Mouse (Mus musculus) ovary, postnatal 14 days (tissue): ENCODE data around the gene Mfsd5.

ENCODE experiments used
- DNase-seq: peaks from one replicate; pipeline ENCODE4 v3.0.0; 2022; ENCODE audit warnings: low spot score

Mfsd5 gene

GRCm38 (mm10) chr15:102282463-102283292 is 3.4 kb downstream of the Mfsd5 start:
- no peak for DNase-seq

DNA sequence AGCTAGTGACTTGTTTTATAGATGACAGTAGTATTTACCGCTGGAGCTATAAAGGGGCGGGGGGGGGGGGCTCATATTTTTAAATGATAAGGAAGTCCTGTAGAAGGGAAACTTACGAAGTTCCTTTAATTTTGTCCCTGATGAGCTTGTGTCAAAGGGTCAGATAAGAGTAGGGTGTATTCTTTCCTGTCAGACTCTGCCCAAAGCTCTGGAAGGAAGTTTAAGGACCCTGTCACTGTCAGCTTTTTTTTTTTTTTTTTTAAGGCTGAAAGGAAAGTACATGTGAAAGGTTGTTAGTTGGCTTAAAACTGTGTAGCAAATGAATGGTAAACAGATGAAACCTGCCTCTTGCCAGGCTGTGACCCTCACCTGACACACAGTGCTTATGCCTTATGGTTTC is 4.4 kb downstream of the Mfsd5 start:
- no peak for DNase-seq

GRCm38 (mm10) chr15:102287395-102287794 is 8.1 kb downstream of the Mfsd5 start:
- DNase-seq, result no peak

- DNase-seq, result peak; percentile 89
These were observed 16.5 kb downstream of the Mfsd5 start, which contains the start of gene Espl1 for GRCm38 (mm10) chr15:102295633-102296367. Gene Espl1 (plus strand): TSS chr15:102296266.

- DNase-seq, result no peak
These were observed 17.2 kb downstream of the Mfsd5 start for GRCm38 (mm10) chr15:102296368-102297006.

DNA sequence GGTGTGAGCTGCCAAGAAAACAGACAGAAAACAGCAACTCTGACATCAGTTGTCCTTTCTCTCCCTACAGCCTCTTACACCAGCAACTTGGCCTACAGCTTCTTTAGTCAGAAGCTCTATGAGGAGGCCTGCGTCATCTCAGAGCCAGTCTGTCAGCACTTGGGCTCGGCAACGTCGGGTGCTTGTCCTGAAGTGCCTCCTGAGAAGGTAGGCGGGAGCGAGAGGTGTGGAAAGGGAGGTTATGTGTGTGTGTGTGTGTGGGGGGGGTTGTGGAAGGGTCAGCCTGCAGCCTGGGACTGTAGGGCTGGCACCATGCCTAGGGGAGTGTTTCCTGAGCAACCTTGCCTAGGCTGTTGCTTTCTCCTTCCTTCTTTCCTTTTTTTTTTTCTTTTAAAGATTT is 23.3 kb downstream of the Mfsd5 start:
- no peak for DNase-seq

- DNase-seq, result no peak
These were observed 29.5 kb downstream of the Mfsd5 start for GRCm38 (mm10) chr15:102308717-102309116.

- DNase-seq, result no peak
These were observed 31.0 kb downstream of the Mfsd5 start for GRCm38 (mm10) chr15:102310074-102310845.

- no peak for DNase-seq
These were observed 32.2 kb downstream of the Mfsd5 start for GRCm38 (mm10) chr15:102311489-102311888.

DNA sequence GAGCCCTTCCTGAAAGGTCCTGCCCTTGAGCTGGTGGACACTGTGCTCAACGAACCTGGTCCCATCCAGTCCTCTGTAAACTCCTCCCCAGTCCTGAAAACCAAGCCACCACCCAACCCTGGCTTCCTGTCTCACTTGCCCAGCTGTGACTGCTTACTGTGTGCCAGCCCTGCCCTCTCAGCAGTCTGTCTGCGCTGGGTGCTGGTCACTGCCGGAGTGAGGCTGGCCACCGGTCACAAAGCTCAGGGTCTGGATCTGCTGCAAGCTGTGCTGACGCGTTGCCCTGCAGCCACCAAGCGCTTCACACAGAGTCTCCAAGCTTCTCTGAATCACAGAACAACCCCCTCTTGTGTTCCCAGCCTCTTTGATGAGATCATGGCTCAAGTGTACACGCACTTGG is 36.0 kb downstream of the Mfsd5 start:
- no peak for DNase-seq

DNA sequence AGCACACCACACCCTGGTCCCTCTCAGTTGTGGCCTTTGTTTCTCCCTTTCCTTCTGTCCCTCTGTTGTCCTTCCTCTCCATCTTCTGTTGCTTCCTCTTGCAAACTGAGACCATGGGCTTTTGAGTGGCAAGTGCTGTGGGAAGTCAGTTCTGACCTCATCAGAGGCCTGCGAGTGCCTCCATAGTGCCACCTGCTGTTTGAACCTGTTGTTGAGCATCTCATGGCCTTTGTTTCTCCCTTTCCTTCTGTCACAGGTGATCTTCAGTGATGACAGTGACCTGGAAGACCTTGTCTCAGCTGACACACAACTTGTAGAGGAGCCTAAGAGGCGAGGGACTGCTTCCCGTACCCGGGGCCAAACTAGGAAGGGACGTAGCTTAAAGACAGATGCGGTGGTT is 37.0 kb downstream of the Mfsd5 start:
- DNase-seq, result peak; percentile 47

DNA sequence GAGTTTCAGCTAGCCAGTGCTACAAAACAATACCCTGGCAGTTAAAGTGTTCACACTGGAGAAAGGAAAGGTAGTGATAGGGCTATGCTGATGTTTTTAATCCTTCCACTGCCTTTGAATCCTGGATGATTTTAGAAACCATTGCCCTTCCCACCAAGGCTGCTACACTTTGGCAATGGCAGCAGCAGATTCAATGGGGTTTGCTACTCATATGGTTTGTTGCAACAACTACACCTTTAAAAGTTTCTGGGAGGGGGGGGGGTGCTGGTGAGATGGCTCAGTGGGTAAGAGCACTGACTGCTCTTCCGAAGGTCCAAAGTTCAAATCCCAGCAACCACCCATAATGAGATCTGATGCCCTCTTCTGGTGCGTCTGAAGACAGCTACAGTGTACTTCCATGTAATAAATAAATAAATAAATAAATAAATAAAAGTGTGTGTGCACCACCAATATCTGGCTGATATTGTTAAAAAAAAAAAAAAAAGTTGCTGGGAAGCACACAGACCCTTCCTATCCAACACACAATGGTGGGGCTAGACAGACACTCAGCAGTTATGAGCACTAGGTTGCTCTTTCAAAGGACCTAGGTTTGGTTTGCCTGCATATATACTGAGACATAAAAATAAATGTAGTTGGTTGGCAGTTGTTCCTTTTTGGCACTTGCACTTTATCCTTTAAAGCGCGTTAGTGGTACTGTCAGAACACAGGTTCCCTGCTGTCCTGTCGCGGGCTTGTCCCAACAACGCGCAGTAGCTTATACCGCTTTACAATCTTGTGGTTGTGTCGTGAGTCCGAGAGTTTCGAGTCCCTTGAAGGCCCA is 45.6 kb downstream of the Mfsd5 start:
- no peak for DNase-seq

GRCm38 (mm10) chr15:102326022-102326576 is 46.8 kb downstream of the Mfsd5 start, which contains the start of gene Pfdn5:
Gene Pfdn5 (plus strand): TSS chr15:102326116.
- DNase-seq, result peak; percentile 75

- DNase-seq, result no peak
These were observed 47.6 kb downstream of the Mfsd5 start for GRCm38 (mm10) chr15:102326892-102327291.
